Mouse (Mus musculus) B cell, adult 2 months (primary cell): ENCODE results near the gene Gm1140.
"Not testable (repeated sequence)": the region's sequence is repeated elsewhere in the genome, so short reads cannot be mapped to it uniquely, and the experiment has no call there.

Source experiments
- DNase-seq, 2 experiments: peaks; one replicate each; pipeline ENCODE4 v3.0.0; 2022

Gene Gm1140

GRCm38 (mm10) chrX:67693462-67693861 lies at the start of gene Gm1140:
Gene Gm1140 (minus strand): TSS chrX:67693562.
- DNase-seq = not testable (repeated sequence)

DNA sequence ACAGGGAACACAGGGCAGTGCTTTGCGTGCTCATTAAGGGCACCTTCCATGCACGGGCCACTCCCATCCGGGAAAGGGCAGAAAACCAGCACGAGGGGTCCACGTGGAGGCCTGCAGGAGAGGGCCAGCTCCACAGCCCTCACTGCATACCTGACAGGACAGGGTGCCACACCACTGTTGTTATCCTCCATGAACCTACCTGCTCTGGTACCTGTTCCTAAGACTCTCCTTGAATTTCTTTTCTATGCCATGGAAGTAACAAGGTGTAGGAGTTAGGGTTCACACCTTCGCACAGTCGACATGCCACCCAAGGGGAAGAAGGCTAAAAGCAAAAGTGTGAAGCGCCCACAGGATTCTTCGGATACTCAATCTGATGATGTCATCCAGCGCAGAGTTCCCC lies 2.0 kb upstream of the Gm1140 start, which contains the start of gene Gm14692:
Gene Gm14692, plus strand, starts transcription at position 301 of the 400 bp plus-strand sequence.
- not testable (repeated sequence) for DNase-seq
